Mouse (Mus musculus): ENCODE results near the gene 4833427G06Rik. TPM values are rescaled to one million over a fixed set of nuclear protein-coding genes. Genes with fewer than 3 reads are reported as not detected.

The 4833427G06Rik gene
- polyA plus RNA-seq, 1 experiment from 2014 or later: not detected

GRCm38 (mm10) chr9:51137432-51137831 lies 35.6 kb upstream of the 4833427G06Rik start:
- Histone ChIP-seq H3K27me3 (replicated peaks; ENCODE audit: control insufficient read depth, insufficient read depth, low read length) (no peaks in the 10 kb centered on the region), H3K27ac (ENCODE audit: low read length) (no peak overlapping the region), H3K4me3 (ENCODE audit: low read length) (no peak overlapping the region), H3K9me3 (ENCODE audit: control insufficient read depth, low read length) (no peaks in the 10 kb centered on the region), H3K4me1 (ENCODE audit: control insufficient read depth, insufficient read depth, low read length) (no peaks in the 10 kb centered on the region), H3K9ac (ENCODE audit: low read depth, low read length) (no peak overlapping the region), H3K4me2 (ENCODE audit: low read depth, low read length) (no peak overlapping the region), H3K36me3 (ENCODE audit: control insufficient read depth, insufficient read depth, low read length) (no peaks in the 10 kb centered on the region)
- 77% methylated on average over 4 of the region's 4 CpGs for WGBS
- no peak for ATAC-seq

GRCm38 (mm10) chr9:51136985-51137384 lies 35.1 kb upstream of the 4833427G06Rik start:
- H3K9me3 ChIP-seq (ENCODE audit: control insufficient read depth, low read length): no peaks in the 10 kb centered on the region
- no peak overlapping the region for H3K9ac ChIP-seq (ENCODE audit: low read depth, low read length)
- WGBS: 65% methylated on average over 3 of the region's 3 CpGs
- no peak for ATAC-seq
- H3K4me3 ChIP-seq (ENCODE audit: low read length): no peak overlapping the region
- no peak overlapping the region for H3K27ac ChIP-seq (ENCODE audit: low read length)
- H3K27me3 ChIP-seq (replicated peaks; ENCODE audit: control insufficient read depth, insufficient read depth, low read length): no peaks in the 10 kb centered on the region
- no peaks in the 10 kb centered on the region for H3K4me1 ChIP-seq (ENCODE audit: control insufficient read depth, insufficient read depth, low read length)
- no peak overlapping the region for H3K4me2 ChIP-seq (ENCODE audit: low read depth, low read length)
- H3K36me3 ChIP-seq (ENCODE audit: control insufficient read depth, insufficient read depth, low read length): no peaks in the 10 kb centered on the region

GRCm38 (mm10) chr9:51114767-51115166 lies 12.9 kb upstream of the 4833427G06Rik start:
- Histone ChIP-seq H3K4me1 (ENCODE audit: control insufficient read depth, insufficient read depth, low read length) (no peaks in the 10 kb centered on the region), H3K27ac (ENCODE audit: low read length) (no peak overlapping the region), H3K9me3 (ENCODE audit: control insufficient read depth, low read length) (no peaks in the 10 kb centered on the region), H3K4me3 (ENCODE audit: low read length) (no peak overlapping the region), H3K4me2 (ENCODE audit: low read depth, low read length) (no peak overlapping the region), H3K36me3 (ENCODE audit: control insufficient read depth, insufficient read depth, low read length) (no peaks in the 10 kb centered on the region), H3K9ac (ENCODE audit: low read depth, low read length) (no peak overlapping the region), H3K27me3 (replicated peaks; ENCODE audit: control insufficient read depth, insufficient read depth, low read length) (no peaks in the 10 kb centered on the region)
- 72% methylated on average over 4 of the region's 4 CpGs for WGBS
- ATAC-seq: no peak

- WGBS: 68% methylated on average over 2 of the region's 2 CpGs
- H3K27ac ChIP-seq (ENCODE audit: low read length): no peak overlapping the region
- ATAC-seq: no peak
Measured at GRCm38 (mm10) chr9:51105751-51106150, 3.9 kb upstream of the 4833427G06Rik start.

DNA sequence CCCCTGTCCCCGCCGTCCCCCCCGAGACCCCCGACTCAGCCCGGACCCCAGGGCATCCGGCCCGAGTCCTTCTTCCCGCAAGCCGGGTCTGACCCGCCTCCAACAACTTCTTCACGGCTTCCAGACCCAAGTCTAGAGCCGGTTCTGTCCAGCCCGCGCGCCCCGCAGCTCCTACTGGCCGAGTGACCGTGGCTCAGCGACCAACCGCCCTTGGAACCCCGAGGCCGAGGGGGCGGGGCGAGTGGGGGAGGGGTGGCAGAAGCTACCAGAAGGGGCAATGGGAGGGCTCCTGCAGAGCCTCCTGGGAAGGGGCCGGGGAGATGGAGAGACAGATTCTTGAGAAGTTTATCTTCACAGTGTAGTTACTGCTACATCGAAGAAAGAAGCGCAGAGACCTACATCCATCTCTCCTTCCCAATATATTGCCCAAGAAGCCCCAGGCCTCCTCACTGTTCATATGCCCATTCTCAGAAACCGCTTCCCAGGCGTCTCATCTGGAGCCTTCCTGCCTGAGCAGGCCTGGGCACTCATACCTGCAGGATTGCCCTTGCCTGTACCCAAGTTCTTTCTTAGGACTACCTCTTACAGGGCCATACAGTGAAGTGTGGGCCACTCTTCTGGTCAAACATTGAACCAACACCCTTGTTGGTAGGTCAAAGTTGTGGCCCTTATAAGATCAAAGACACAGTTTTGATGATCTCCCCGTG lies 2.1 kb upstream of the 4833427G06Rik start:
- Histone ChIP-seq H3K4me3 (ENCODE audit: low read length) (peak overlapping the region; percentile 61), H3K36me3 (ENCODE audit: control insufficient read depth, insufficient read depth, low read length) (no peaks in the 10 kb centered on the region), H3K4me1 (ENCODE audit: control insufficient read depth, insufficient read depth, low read length) (peaks cover 15% of the 10 kb centered on the region), H3K27me3 (replicated peaks; ENCODE audit: control insufficient read depth, insufficient read depth, low read length) (peaks cover 6% of the 10 kb centered on the region; the same call in 1 of the 2 replicates), H3K9ac (ENCODE audit: low read depth, low read length) (peak overlapping the region; percentile 69), H3K4me2 (ENCODE audit: low read depth, low read length) (peak overlapping the region; percentile 100), H3K27ac (ENCODE audit: low read length) (no peak overlapping the region), H3K9me3 (ENCODE audit: control insufficient read depth, low read length) (no peaks in the 10 kb centered on the region)
- ATAC-seq: peak; percentile 41; the same call in 1 of the 2 replicates
- 12% methylated on average over 29 of the region's 30 CpGs for WGBS

More at GRCm38 (mm10) chr9:51105751-51106150, 3.9 kb upstream of the 4833427G06Rik start:
- no peak overlapping the region for H3K4me2 ChIP-seq (ENCODE audit: low read depth, low read length)
- H3K9ac ChIP-seq (ENCODE audit: low read depth, low read length): no peak overlapping the region
- H3K4me1 ChIP-seq (ENCODE audit: control insufficient read depth, insufficient read depth, low read length): peaks cover 15% of the 10 kb centered on the region
- H3K36me3 ChIP-seq (ENCODE audit: control insufficient read depth, insufficient read depth, low read length): no peaks in the 10 kb centered on the region
- H3K27me3 ChIP-seq (replicated peaks; ENCODE audit: control insufficient read depth, insufficient read depth, low read length): peaks cover 6% of the 10 kb centered on the region; the same call in 1 of the 2 replicates
- no peak overlapping the region for H3K4me3 ChIP-seq (ENCODE audit: low read length)
- H3K9me3 ChIP-seq (ENCODE audit: control insufficient read depth, low read length): no peaks in the 10 kb centered on the region

- Histone ChIP-seq H3K9me3 (ENCODE audit: control insufficient read depth, low read length) (no peaks in the 10 kb centered on the region), H3K27me3 (replicated peaks; ENCODE audit: control insufficient read depth, insufficient read depth, low read length) (peaks cover 6% of the 10 kb centered on the region; the same call in 1 of the 2 replicates), H3K4me1 (ENCODE audit: control insufficient read depth, insufficient read depth, low read length) (peaks cover 15% of the 10 kb centered on the region), H3K4me3 (ENCODE audit: low read length) (peak overlapping the region; percentile 61), H3K9ac (ENCODE audit: low read depth, low read length) (peak overlapping the region; percentile 69), H3K36me3 (ENCODE audit: control insufficient read depth, insufficient read depth, low read length) (no peaks in the 10 kb centered on the region), H3K27ac (ENCODE audit: low read length) (no peak overlapping the region), H3K4me2 (ENCODE audit: low read depth, low read length) (peak overlapping the region; percentile 100)
- ATAC-seq: peak; percentile 72
- 4% methylated on average over 43 of the region's 44 CpGs for WGBS
Measured at GRCm38 (mm10) chr9:51102963-51103807, 1.3 kb upstream of the 4833427G06Rik start.

DNA sequence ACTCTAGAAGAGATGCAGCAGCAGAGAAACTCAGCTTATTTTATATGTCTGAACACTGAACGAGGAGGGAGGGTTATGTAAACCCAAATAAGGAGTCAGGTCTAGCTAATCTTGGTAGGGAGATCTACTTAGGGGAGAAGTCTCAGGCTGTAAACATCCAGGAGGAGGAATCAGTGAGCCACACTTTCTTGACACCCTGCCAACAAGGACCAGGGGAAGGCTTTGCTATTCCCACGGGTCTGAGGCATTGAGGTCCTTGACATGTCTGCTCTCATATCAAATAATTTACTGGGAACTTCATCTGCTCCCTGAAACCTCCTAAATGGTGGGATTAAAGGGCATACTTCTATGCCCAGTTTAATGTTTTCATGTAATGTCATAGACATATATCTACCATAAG lies 5.6 kb downstream of the 4833427G06Rik start:
- H3K27ac ChIP-seq (ENCODE audit: low read length): no peak overlapping the region
- no peak overlapping the region for H3K4me2 ChIP-seq (ENCODE audit: low read depth, low read length)
- H3K9ac ChIP-seq (ENCODE audit: low read depth, low read length): no peak overlapping the region
- H3K9me3 ChIP-seq (ENCODE audit: control insufficient read depth, low read length): no peaks in the 10 kb centered on the region
- no peaks in the 10 kb centered on the region for H3K36me3 ChIP-seq (ENCODE audit: control insufficient read depth, insufficient read depth, low read length)
- no peak overlapping the region for H3K4me3 ChIP-seq (ENCODE audit: low read length)
- H3K27me3 ChIP-seq (replicated peaks; ENCODE audit: control insufficient read depth, insufficient read depth, low read length): no peaks in the 10 kb centered on the region
- 39% methylated on average over 2 of the region's 2 CpGs for WGBS
- no peaks in the 10 kb centered on the region for H3K4me1 ChIP-seq (ENCODE audit: control insufficient read depth, insufficient read depth, low read length)
- ATAC-seq: no peak

DNA sequence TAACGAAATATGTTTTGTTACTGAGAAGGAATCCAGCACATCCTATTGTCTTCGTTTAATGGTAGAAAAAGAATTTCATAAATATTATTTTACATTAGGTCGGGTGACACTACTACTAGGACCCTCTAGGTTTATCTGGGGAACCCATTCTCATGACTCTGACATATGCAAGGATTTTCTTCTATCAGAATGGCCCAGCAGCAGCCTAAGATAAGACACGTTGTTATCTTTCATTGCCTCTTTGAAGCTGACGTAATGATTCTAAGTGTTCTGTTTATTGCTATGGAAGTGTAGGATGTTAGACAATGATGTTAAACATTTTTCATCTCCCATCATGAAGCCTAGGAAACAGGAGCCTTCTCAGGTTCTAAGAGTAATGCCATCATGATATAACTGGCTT lies 8.2 kb downstream of the 4833427G06Rik start:
- WGBS: 53% methylated on average over 5 of the region's 5 CpGs
- ATAC-seq: no peak
- no peaks in the 10 kb centered on the region for H3K9me3 ChIP-seq (ENCODE audit: control insufficient read depth, low read length)

GRCm38 (mm10) chr9:51081614-51082013 lies 20.3 kb downstream of the 4833427G06Rik start:
- Histone ChIP-seq H3K27me3 (replicated peaks; ENCODE audit: control insufficient read depth, insufficient read depth, low read length) (no peaks in the 10 kb centered on the region), H3K9ac (ENCODE audit: low read depth, low read length) (no peak overlapping the region), H3K9me3 (ENCODE audit: control insufficient read depth, low read length) (no peaks in the 10 kb centered on the region), H3K27ac (ENCODE audit: low read length) (no peak overlapping the region), H3K4me3 (ENCODE audit: low read length) (no peak overlapping the region), H3K4me2 (ENCODE audit: low read depth, low read length) (no peak overlapping the region), H3K4me1 (ENCODE audit: control insufficient read depth, insufficient read depth, low read length) (peaks cover 10% of the 10 kb centered on the region), H3K36me3 (ENCODE audit: control insufficient read depth, insufficient read depth, low read length) (no peaks in the 10 kb centered on the region)
- WGBS: 83% methylated on average over 5 of the region's 5 CpGs
- no peak for ATAC-seq

More for the DNA sequence above, 8.2 kb downstream of the 4833427G06Rik start:
- H3K27me3 ChIP-seq (replicated peaks; ENCODE audit: control insufficient read depth, insufficient read depth, low read length): no peaks in the 10 kb centered on the region
- no peak overlapping the region for H3K27ac ChIP-seq (ENCODE audit: low read length)
- H3K4me3 ChIP-seq (ENCODE audit: low read length): no peak overlapping the region
- no peak overlapping the region for H3K4me2 ChIP-seq (ENCODE audit: low read depth, low read length)
- H3K9ac ChIP-seq (ENCODE audit: low read depth, low read length): no peak overlapping the region
- no peaks in the 10 kb centered on the region for H3K36me3 ChIP-seq (ENCODE audit: control insufficient read depth, insufficient read depth, low read length)
- no peaks in the 10 kb centered on the region for H3K4me1 ChIP-seq (ENCODE audit: control insufficient read depth, insufficient read depth, low read length)
